Mouse (Mus musculus): Measurements from ENCODE around the gene Pip5k1b. TPM values are rescaled to one million over a fixed set of nuclear protein-coding genes. Genes with fewer than 3 reads are reported as not detected.

Gene Pip5k1b
- total RNA-seq, 2 experiments from 2014 or later, result 68.7 to 78.5 TPM

DNA sequence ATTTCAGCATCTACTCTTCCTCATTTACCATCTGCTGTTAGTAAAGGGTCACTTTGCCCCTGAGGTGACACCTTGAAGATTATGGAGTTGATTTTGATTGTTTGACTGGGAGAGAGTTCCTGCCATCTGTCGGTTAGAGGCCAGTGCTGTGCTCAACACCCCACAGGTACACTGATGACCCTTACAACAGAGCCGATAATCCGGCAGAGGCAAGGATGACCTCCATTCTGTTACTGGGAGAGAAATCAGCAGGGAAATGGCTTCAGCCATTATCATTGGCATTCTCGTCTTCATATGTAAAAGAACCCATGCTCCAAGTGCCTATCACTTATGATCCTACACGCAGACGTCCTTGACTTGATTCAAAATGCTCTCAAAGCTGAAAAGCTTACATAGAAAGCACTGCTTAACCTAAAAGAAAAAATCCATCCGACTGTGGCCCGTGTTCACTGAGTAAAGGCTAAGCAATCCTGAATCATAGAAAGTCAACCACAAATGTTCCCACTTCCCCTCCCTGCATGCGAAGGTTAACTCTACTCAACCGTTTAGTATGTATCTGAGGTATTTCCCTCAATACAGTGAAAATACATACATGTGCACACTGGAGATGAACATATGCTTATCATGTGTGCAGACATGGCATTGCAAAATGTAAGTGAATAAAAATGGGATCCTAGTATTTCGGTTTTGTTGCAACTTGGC, 146.7 kb downstream of the Pip5k1b start:
- DNase-seq, result no peak

DNA sequence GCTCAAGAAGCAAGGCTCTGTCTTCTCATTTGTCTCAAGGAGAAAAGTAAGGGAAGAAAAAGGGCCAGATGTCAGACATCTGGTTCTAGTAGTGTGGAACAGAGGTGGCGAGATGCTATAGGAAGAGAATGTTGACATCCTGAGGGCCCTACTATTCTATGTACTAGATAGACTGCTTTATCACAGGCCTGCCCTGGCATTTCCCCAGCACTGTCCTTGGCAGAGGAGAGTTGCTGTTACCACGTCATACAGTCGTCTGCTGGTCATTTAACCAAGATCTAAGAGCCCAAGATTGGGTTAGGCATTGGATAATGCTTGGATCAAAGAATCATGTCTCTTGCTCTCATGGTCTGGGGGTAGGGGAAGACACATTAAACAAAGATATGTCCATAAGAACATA, 151.0 kb downstream of the Pip5k1b start:
- no peak for DNase-seq

DNA sequence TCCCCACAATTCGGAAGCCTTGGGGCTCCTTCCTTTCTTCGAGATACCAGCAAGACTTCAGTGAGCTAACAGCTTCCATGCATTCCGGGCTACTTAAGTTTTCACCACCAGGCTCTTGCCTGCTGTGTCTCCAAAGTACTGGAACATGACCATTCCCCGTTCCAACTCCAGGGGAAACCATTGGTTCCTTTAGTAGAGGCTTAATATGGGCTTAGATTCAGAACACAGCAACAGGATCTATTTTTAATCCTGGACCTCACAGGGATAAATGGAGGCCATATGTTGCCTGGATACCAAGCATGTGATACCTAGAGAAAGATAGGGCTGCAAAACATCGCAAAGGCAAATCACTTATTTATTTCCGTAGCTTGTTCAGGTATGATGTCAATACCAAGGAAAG, 152.4 kb downstream of the Pip5k1b start:
- DNase-seq, result no peak

DNA sequence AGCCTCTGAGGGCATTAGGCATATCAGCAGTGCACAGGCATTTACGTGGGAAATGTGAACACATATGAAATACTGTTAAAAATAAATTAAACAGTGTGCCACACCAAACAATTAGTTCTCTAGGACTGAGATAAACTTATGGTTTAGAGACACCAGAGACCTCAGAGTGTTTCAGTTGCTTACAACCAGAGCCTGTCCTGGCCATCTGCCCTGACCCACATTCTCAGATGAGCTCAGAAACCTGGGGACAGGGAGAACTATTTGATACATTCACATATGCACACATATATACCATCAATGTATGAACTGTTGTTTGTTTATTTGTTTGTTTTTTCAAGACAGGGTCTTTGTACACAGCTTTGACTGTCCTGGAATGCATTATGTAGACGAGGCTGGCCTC, 161.8 kb downstream of the Pip5k1b start:
- DNase-seq, result no peak

DNA sequence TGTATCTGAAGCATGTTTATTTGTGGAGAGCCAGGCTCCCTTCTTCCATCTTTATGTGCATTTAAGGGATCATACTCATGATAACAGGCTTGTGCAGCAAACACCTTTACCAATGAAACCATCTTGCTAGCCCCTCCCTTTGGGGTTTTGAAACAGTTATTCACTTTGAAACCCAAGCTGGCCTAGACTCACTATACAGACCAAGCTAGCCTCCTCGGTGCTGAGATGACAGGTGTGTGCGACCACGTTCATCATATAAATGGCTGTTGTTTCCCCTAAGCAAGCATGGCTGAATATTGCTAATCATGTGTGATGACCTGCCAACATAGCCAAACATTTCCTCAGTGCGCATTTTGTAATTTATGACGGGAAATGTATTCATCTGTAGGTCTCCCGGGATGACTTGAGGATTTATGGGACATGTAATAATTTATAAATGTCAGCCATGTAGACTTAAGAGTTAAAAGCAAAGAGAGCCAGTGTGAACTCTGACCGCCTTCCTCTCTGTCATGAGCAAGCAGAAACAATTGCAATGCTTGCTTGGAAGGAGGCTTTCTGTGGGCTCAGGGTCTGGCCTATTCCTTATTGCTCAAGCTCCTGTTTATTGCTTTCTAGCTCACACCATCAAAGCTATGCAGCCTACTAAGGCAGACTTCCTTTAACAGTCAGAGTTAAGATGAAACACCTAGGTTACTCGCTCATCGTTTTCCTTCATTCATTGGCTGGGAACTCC, 164.0 kb downstream of the Pip5k1b start:
- DNase-seq, result no peak

DNA sequence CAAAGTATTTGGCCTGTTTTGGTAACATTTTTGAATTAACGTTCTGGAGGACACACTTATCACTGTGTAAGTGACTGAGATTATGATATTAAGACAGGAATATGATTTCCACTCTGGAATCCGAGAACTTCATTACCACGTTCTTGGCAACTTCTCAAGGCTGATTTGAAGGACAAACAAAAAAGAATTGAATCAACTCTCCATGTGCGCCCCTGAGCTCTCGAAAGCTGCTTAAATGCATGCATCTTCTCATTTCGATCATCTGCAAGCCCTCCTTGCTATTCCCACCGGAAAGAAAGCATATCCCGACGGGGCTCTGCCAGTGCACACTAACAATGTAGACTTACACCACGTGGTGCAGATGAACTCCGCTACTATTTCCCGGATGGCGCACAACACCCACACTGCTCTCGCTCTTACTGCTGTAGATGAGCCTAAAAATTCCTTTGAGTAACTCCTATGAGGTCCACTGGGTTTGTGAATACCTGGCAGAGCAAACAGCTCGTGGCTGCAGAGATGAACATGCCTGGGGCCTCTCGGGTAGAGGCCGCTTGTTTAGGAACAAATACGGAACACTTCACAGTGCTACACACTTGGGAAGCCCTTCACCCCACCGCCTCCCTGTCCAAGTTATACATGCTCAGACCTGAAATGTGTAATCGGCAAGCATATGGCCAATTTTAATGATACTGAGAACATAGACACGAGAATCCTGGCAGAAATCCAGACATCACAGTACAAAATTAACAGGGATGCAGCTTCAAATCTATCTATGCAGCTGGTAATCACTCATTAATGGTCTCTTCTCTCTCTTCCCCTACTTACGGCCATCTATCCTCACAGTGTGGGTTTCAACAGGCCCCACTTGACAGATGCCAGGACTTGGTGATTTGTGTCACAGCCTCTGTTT, 168.5 kb downstream of the Pip5k1b start:
- peak in 1 of 2 experiments; percentile 48 for DNase-seq

DNA sequence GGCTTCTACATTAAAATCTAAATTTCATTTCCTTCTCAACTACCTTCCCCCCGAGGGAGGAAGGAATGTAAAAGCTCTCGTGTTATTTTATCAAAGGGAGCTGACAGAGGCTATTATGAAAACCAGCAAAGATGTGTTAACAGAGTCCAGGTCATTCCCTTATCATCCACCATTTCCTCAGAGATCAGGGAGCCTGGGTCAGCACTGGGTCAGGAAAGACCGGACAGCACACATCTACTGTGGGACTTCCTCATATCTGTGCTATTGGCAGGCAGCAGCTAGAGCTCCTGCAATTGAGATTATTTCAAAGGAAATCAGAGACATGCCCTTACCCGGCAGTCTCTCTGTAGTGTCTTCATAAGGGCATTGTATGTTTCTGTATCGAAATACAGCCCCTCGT, 177.2 kb downstream of the Pip5k1b start:
- no peak for DNase-seq

DNA sequence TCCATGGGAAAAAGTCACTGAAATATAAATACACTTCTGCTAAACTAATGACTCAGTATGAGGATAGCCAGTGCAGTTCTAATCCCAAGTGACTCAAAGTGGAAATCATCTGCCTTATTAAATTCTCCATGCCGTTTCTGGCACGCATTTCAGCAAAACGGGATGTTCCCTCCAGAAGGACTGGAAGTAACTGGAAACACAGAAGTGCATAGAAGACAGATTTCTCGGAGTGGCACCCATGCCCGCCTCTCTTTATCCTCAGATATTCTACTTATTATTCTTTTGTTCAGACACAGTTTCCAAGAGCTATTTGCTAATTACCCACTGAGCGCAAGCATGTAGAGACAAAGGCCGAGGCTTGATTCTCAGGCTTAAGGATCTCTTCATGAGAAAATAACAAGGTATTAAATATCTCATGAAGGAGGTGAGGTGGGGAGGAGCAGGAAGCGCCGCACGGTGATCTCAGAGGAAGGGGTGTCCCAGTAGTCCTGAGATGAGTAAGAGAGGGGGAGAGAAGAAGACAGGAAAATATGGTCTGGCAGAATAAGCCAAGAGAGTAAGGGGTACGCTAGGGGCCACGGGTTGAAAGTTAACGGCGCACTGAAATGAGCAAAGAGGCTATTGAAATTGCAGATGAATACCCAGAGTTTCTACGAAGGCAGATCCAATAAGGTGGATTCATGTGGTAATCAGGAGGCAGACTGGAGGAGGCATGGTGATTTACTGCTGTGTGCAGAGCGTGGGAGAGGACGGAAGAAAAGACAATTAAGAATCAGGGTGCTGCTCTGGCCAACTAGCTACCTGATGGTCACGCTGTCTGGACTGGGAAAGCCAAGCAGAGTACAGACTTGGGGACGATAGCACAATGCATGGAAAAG, 183.7 kb downstream of the Pip5k1b start:
- peak in 1 of 2 experiments; percentile 61 for DNase-seq

DNA sequence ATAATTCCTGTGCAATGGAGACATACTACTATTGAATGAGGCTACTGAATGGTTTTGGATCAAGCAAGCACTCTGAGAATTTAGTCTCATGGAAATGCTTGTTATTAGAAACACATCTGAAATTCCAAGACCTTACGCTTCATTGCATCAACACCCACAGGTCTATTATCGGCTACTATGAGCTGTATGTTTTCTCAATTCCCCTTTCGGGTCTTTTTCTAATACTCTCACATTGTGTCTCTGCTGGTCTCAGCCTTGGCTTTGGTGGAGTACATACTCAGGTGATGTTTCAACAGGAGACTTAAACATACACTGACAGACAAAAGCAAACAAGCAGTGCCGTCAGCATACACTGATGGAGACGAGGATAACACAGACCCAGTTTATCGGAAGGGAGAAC, 187.3 kb downstream of the Pip5k1b start:
- no peak for DNase-seq

DNA sequence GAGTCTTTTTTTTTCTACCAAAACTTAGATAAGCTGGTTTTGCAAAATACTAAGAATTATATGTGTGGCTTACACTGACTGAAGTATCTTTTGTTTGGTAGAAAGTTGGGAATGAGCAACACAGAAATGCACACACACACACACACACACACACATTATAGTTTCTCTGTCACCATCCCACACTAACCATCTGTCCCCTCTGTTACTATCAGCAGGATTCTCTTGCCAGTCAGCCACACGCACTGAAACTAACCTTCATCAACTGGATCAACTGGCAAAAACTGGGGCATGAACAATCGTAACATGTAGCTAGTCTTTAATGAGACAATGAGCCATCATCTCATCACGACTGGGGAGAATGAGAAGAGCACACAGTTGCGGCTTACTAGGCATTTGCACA, 187.9 kb downstream of the Pip5k1b start:
- DNase-seq, result no peak

DNA sequence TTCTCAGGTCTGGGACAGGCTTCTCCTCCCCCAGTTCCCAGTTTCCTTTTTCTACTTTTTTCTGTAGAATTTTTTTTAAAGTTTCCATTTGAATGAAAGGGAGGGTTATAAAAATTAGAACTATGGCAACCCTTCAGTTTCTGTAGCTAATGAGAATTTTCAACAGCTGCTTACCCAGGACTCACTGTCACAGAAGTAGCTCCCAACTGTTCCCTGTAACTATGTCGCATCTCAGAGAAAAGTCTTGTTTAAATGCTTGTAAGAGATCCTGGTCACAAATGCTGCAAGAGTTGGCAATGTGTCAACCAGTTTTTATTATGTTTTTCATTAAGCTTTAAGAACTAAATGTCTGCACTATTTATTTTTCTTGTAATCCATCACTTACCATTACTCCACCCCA, 188.9 kb downstream of the Pip5k1b start:
- DNase-seq, result no peak

DNA sequence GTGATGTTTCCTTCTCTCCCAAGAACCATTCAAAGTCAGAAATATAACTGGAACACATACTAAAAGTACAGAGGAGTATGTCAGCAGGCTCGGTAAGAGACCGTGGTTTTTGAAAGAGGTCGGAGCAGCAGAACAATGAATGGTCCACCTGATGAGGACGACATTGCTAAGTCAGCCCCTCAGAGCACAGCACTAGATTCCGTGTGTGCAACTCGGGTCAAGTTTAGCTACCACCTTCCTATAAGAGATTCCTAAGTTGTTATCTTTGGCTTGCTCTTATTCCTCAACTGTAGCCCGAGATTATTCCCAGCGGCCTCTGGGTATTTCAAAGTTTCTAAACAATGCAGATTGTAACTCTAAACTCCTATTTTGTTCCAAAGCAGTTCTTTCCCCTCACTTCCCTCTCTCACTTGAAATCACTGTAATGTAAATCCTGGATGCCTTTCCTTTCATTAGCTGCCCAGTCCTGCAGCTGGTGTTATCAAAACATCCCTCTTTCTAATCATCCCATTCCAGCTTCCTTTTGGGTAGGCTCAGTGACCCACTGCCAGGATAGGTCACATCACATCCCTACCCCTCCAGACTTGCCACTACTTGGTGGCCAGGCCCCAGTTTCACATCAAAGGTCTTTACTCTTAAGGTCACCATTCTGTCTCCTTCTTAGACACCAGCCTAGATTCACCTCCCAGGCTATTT, 192.9 kb downstream of the Pip5k1b start:
- no peak for DNase-seq

DNA sequence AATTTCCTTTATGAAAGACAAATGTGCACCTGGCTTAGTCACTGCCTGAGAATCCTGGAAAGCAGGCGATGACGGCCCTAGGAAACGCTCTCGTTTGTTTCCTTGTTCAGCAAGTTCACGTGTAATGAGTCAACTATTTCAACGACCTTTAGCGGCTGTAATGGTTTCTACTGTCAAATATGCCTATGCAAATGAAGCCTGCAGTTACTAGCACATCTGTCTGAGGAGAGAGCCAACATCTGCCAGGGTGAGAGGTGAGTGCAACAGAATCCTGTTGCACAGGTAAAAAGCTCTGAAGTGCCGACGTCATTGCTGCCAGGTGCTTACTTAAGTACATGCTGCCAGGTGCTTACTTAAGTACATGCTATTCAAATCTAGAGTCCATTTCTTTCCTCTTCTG, 196.4 kb downstream of the Pip5k1b start:
- DNase-seq, result no peak

DNA sequence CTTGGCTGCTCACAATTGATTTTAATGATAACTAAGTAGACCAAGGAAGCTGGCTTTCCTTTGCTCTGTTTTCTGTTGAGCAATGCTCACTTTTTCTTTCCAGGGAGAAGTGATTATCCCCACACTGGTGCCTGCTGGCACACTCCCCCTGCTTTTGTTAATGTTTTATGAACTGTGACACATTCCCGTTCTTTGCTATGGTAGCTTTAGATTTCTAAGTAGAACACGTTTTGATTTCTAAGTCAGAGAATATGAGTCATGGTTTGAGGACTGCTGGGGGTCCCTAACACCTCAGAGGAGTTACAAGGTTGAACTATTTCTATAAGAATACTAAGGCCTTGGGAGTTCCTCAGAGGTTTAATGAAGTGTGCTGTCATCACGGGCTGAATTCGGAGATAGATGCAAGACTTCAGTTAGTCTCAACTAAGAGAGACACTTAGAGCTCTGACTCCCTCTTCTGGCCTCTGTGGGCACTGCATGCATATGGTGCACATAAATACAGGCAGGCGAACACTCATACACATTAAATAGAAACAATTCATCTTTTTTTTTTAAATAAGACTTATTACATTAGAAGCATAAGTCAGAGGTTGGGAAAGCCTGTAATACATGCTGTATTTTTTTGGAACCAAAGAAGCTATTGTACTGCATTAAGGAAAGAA, 203.2 kb downstream of the Pip5k1b start:
- no peak for DNase-seq

DNA sequence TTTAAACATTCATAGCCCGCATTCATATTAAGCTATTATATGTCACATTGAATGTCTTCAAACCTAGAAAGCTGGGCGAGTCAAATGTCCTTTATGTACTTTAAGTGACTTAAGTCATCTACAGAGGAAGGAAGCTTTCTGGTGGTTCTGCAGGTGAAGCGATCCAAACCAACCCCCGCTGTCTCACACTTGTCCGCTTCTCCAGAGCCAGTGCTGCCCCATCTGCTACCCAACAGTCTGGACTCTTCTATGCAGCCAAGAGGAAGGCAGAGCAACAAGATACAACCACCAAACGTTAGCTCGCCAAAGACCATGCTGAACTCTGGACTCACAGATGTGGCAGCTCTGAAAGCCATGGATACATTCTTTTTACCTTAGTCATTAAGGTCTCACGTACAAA, 211.2 kb downstream of the Pip5k1b start:
- no peak for DNase-seq

DNA sequence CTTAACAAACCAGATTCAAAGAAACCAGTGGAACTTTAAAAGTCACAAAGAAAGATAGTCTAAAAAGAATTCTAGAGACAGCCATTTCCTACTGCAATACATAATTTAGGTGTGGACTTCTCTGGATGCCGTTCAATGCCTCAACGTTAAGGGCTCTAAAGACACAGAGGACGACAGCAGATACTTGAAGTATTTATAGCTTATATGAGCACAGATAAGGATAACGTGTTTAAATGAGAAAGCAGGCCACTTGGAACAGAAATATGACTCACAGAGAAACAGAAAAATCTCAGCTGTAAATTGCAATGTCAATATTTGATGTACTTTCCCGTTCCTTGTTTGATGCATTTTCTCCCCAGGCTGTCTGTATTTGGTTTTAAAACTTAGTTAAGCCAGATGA, 212.9 kb downstream of the Pip5k1b start:
- no peak for DNase-seq

DNA sequence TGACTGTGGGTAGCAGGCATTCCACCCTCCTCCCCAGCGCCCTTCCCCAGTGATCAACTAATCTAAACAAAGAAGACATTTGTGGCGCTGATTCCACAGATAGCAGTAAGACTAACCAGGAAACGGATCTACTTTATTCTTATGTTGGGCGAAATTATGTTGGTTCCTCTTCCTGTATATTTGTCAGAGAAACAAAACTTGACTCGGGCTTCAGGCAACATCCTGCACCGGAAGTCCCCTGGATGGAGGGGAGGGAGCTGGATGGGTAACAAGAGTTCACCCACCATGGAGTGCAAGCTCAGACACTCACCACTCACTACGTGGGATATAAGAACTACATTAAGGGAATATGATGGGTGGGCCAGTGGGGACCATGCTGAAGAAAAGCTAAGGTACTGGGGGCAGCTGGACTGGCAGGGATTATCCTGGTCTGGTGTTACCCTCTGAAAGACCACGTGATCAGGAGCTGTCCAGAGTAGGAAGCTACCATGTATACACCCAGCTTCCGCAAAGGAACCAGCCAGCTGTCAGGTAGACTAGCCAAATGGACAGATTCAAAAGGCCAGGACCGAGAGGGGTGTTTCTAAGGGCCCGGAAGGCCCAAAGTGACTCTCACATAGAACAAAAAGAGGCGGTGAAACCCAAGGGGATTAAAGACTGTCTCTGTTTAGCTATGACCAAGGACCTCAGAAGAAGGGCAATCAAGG, 219.1 kb downstream of the Pip5k1b start:
- no peak for DNase-seq

DNA sequence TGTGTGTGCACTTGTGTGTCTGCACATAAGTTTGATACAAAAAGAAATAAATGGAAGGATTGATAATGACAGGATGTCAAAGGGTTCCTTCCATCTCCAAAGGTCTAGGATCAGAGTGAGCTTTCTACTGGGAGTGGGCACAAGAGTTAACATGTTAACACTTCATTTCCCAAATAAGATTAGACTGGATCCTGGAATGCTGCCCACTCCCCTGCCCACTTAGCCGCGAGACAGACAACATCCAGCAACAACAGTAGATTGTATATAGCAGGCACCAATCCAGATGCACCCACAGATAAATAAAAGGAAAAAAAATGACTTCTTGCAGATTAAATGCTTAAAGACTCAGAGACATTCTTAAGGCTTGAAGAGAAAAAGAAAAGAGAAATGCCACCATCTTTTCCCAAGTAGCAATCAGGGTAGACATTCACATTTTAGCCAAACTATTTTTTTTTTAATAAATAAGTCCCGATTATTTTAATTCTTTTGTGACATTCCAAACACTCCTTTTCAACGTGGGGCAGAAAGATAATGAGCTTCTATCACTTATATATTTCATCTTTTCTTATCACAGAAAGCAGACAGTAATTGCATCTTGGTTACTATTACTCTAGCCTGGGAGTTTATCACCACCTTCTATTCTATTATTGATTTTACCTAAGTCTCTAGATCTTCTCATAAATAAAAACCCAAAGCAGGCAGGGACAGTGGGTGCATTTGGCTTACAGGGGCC, 219.9 kb downstream of the Pip5k1b start:
- DNase-seq, result no peak

DNA sequence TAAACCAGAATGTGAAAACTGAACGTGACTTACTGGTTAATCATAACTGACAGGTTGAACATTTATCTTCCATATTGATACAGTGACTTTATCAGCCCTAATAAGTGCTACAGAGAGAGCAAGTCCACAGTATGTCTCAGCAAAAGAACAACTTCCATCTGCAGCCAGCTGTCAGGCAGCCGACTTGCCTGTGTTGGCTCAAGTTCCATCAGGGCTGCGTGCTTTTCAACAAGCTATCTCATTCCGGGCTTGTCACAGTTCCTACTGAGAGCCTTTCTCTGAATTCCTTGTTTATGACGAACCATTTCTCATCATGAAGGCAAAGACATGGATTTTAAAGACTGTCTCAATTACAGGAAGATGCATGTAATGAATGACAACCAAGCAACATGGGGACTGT, 222.7 kb downstream of the Pip5k1b start:
- DNase-seq, result no peak

DNA sequence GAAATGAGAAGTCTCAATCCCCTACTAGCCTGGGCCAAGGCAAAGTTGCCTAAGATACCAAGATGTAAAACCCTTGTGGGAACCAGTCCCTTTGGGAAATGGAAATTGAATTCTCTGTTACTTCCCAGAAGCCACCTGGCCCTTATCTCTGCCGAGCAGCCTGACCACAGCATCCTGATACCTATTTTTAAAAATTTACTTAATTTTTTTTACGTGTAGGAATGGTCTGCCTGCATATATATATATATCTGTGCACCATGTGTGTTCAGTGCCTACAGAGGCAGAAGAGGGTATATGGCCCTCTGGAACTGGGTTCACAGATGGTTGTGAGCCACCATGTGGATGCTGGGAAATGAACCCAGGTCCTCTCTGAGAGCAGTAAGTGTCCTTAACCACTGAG, 224.4 kb downstream of the Pip5k1b start:
- no peak for DNase-seq

Measured in layer of hippocampus, postnatal 36 days (tissue).